Mouse (Mus musculus) CH12.LX (cell line): ENCODE measurements around the gene Dpp6. TPM values are rescaled to one million over a fixed set of nuclear protein-coding genes. Genes with fewer than 3 reads are reported as not detected.

ENCODE experiments used
- DNase-seq: peaks from one replicate; pipeline ENCODE4 v3.0.0-alpha.2; 2013; ENCODE audit errors: extremely low read depth
- H3K27ac ChIP-seq: 2 replicates; pipeline ENCODE4 v1.5.1; 2012; ENCODE audit warnings: low read depth, mild to moderate bottlenecking, control low read depth, moderate library complexity; ENCODE audit not compliant: insufficient read depth
- H3K27me3 ChIP-seq: replicated peaks from 2 replicates; pipeline ENCODE3; 2012; ENCODE audit warnings: inconsistent platforms
- H3K36me3 ChIP-seq, 2 experiments: replicated peaks in 1 of 2; 2 replicates each; pipeline versions ENCODE3 to v1.6.1; 2012; ENCODE audit warnings: inconsistent platforms in 1 of 2, low read length in 1 of 2, mild to moderate bottlenecking in 1 of 2, mixed read lengths in 1 of 2, moderate library complexity in 1 of 2; ENCODE audit not compliant: control insufficient read depth in 1 of 2, insufficient read depth in 1 of 2
- H3K4me1 ChIP-seq, 2 experiments: 2 replicates each; pipeline ENCODE4 v1.6.1; 2012; ENCODE audit warnings: inconsistent platforms in 1 of 2, moderate library complexity in 1 of 2; ENCODE audit not compliant: insufficient read depth in 2 of 2, control insufficient read depth in 1 of 2
- H3K4me2 ChIP-seq: 2 replicates; pipeline ENCODE4 v1.6.1; 2012; ENCODE audit warnings: low read depth, mild to moderate bottlenecking, control low read depth; ENCODE audit not compliant: poor library complexity, insufficient read depth, severe bottlenecking
- H3K4me3 ChIP-seq, 3 experiments: fragments of 150-350 bp in 1 of 3; sonication (generic) in 1 of 3; replicated peaks in 1 of 3; 2 replicates each; pipeline versions ENCODE3 to v1.5.1; 2011 to 2012; ENCODE audit warnings: low read depth in 2 of 3, low read length in 2 of 3, mild to moderate bottlenecking in 2 of 3, moderate library complexity in 2 of 3, control low read depth in 1 of 3, improper control_type of control experiment in 1 of 3, inconsistent platforms in 1 of 3, mixed read lengths in 1 of 3; ENCODE audit not compliant: poor library complexity in 1 of 3
- H3K79me2 ChIP-seq: replicated peaks from 2 replicates; pipeline ENCODE4 v1.6.1; 2012; ENCODE audit warnings: mild to moderate bottlenecking, moderate library complexity; ENCODE audit not compliant: control insufficient read depth, poor library complexity, insufficient read depth, severe bottlenecking; ENCODE audit errors: extremely low read depth
- H3K9ac ChIP-seq: 2 replicates; pipeline ENCODE4 v1.6.1; 2012; ENCODE audit warnings: low read depth, mild to moderate bottlenecking, control low read depth, moderate library complexity; ENCODE audit not compliant: insufficient read depth
- H3K9me3 ChIP-seq: replicated peaks from 2 replicates; pipeline ENCODE3; 2012; ENCODE audit warnings: low read length, inconsistent platforms, mixed read lengths
- BHLHE40 ChIP-seq: IDR thresholded peaks from 2 replicates; pipeline ENCODE4 v1.6.1; 2011; ENCODE audit warnings: mild to moderate bottlenecking, low read depth, low read length, improper control_type of control experiment
- CHD2 ChIP-seq: IDR thresholded peaks from 2 replicates; pipeline ENCODE4 v1.6.1; 2011; ENCODE audit warnings: low read length, improper control_type of control experiment
- HCFC1 ChIP-seq: IDR thresholded peaks from 2 replicates; pipeline ENCODE4 v1.6.1; 2012; ENCODE audit warnings: low read depth, mild to moderate bottlenecking, inconsistent platforms, low read length, improper control_type of control experiment
- IRF4 ChIP-seq: IDR thresholded peaks from 2 replicates; pipeline ENCODE4 v1.6.1; 2014; ENCODE audit warnings: low read depth, mild to moderate bottlenecking, inconsistent platforms, low read length, improper control_type of control experiment
- KAT2A ChIP-seq: IDR thresholded peaks from 2 replicates; pipeline ENCODE4 v1.6.1; 2012; ENCODE audit warnings: low read length, improper control_type of control experiment, inconsistent platforms; ENCODE audit not compliant: insufficient replicate concordance
- MAFK ChIP-seq: IDR thresholded peaks from 2 replicates; pipeline ENCODE4 v1.6.1; 2011; ENCODE audit warnings: low read length, improper control_type of control experiment; ENCODE audit not compliant: insufficient replicate concordance
- MAX ChIP-seq: IDR thresholded peaks from 2 replicates; pipeline ENCODE4 v1.6.1; 2011; ENCODE audit warnings: low read length, improper control_type of control experiment
- MAZ ChIP-seq: IDR thresholded peaks from 2 replicates; pipeline ENCODE4 v1.6.1; 2012; ENCODE audit warnings: low read depth, mild to moderate bottlenecking, inconsistent platforms, low read length, improper control_type of control experiment, moderate library complexity
- MEF2A ChIP-seq: IDR thresholded peaks from 2 replicates; pipeline ENCODE4 v1.6.1; 2014; ENCODE audit warnings: low read depth, mild to moderate bottlenecking, inconsistent platforms, low read length, improper control_type of control experiment, borderline replicate concordance
- MXI1 ChIP-seq: IDR thresholded peaks from 2 replicates; pipeline ENCODE4 v1.6.1; 2011; ENCODE audit warnings: mild to moderate bottlenecking, low read depth, low read length, improper control_type of control experiment
- MYC ChIP-seq: IDR thresholded peaks from 2 replicates; pipeline ENCODE4 v1.6.1; 2011; ENCODE audit warnings: low read depth, mild to moderate bottlenecking, improper control_type of control experiment, low read length
- NELFE ChIP-seq: IDR thresholded peaks from 2 replicates; pipeline ENCODE4 v1.6.1; 2011; ENCODE audit warnings: low read depth, low read length, improper control_type of control experiment
- PAX5 ChIP-seq: IDR thresholded peaks from 2 replicates; pipeline ENCODE4 v1.6.1; 2012; ENCODE audit warnings: low read length, inconsistent platforms, mixed read lengths
- POLR2A ChIP-seq: IDR thresholded peaks from 2 replicates; pipeline ENCODE4 v1.6.1; 2011; ENCODE audit warnings: low read depth, mild to moderate bottlenecking, improper control_type of control experiment, low read length
- POLR2AphosphoS2 ChIP-seq: IDR thresholded peaks from 2 replicates; pipeline ENCODE4 v1.6.1; 2011; ENCODE audit warnings: low read depth, low read length, improper control_type of control experiment
- RCOR1 ChIP-seq: conservative IDR thresholded peaks from 2 replicates; pipeline ENCODE4 v1.6.1; 2012; ENCODE audit warnings: low read depth, mild to moderate bottlenecking, inconsistent platforms, low read length, improper control_type of control experiment
- SIN3A ChIP-seq: IDR thresholded peaks from 2 replicates; pipeline ENCODE4 v1.6.1; 2012; ENCODE audit warnings: low read length, improper control_type of control experiment, inconsistent platforms
- SMC3 ChIP-seq: IDR thresholded peaks from 2 replicates; pipeline ENCODE4 v1.6.1; 2011; ENCODE audit warnings: low read depth, low read length, improper control_type of control experiment
- TBP ChIP-seq: conservative IDR thresholded peaks from 2 replicates; pipeline ENCODE4 v1.6.1; 2011; ENCODE audit warnings: low read depth, low read length, improper control_type of control experiment
- USF1 ChIP-seq: IDR thresholded peaks from 2 replicates; pipeline ENCODE4 v1.6.1; 2014; ENCODE audit warnings: low read depth, mild to moderate bottlenecking, inconsistent platforms, low read length, improper control_type of control experiment
- USF2 ChIP-seq: conservative IDR thresholded peaks from 2 replicates; pipeline ENCODE4 v1.6.1; 2011; ENCODE audit warnings: low read depth, low read length, improper control_type of control experiment
- ZC3H11A ChIP-seq: IDR thresholded peaks from 2 replicates; pipeline ENCODE4 v1.6.1; 2012; ENCODE audit warnings: low read depth, mild to moderate bottlenecking, inconsistent platforms, low read length, improper control_type of control experiment
- ZKSCAN1 ChIP-seq: IDR thresholded peaks from 2 replicates; pipeline ENCODE4 v1.6.1; 2012; ENCODE audit warnings: low read depth, inconsistent platforms, low read length, improper control_type of control experiment, borderline replicate concordance
- dilution Hi-C: fragments of 300-500 bp; cut with MboI; formaldehyde crosslinking; loops from 2 replicates; pipeline ENCODE4 v1.14.3; 2020; ENCODE audit warnings: low sequenced_read_pairs; ENCODE audit not compliant: extremely low pct_unique_long_range_greater_than_20kb, extremely low pct_ligation_motif_present
- in situ Hi-C: fragments of 300-500 bp; cut with MboI; formaldehyde crosslinking; loops from 3 replicates; pipeline ENCODE4 v1.14.3; 2019; ENCODE audit warnings: low sequenced_read_pairs, low pct_ligation_motif_present, low pct_unique_long_range_greater_than_20kb, mixed read lengths
- polyA plus RNA-seq: library from polyadenylated mRNA; unstranded; fragments of >175 nt; gene quantifications from 2 replicates; pipeline ENCODE4 v1.2.1, GENCODE M21; 2012; ENCODE audit warnings: low read depth; ENCODE audit not compliant: insufficient read length
- total RNA-seq, 2 experiments: library from RNA; depleted of rRNA; stranded (reverse); fragments of 300-350 nt in 1 of 2; fragments of >200 nt in 1 of 2; gene quantifications; 2 replicates each; pipeline ENCODE4 v1.2.3; 2012 to 2014

The Dpp6 gene
- total and polyA plus RNA-seq, 3 experiments = not detected

GRCm38 (mm10) chr5:27126034-27126433, 309.0 kb downstream of the Dpp6 start:
- no peaks in the 10 kb centered on the region for H3K27me3 ChIP-seq
- no peak overlapping the region for H3K4me3 ChIP-seq
- no peaks in the 10 kb centered on the region for H3K36me3 ChIP-seq
- no peak overlapping the region for H3K4me2 ChIP-seq
- TF ChIP-seq PAX5 (no peak), MYC (no peak), IRF4 (no peak), SIN3A (no peak), CHD2 (no peak), KAT2A (no peak), TBP (no peak)
- H3K9ac ChIP-seq = no peak overlapping the region
- no peak for DNase-seq
- no peak overlapping the region for H3K27ac ChIP-seq
- no peaks in the 10 kb centered on the region for H3K4me1 ChIP-seq
- no peaks in the 10 kb centered on the region for H3K79me2 ChIP-seq
- dilution Hi-C loops = no loop called here
- peaks cover 40% of the 10 kb centered on the region for H3K9me3 ChIP-seq
- in situ Hi-C loops = no loop called here

- H3K9me3 ChIP-seq = peaks cover 50% of the 10 kb centered on the region
- H3K4me2 ChIP-seq = no peak overlapping the region
- in situ Hi-C loops = no loop called here
- TF ChIP-seq POLR2AphosphoS2 = no peak
- H3K79me2 ChIP-seq = no peaks in the 10 kb centered on the region
- no peaks in the 10 kb centered on the region for H3K27me3 ChIP-seq
- no peak for DNase-seq
- no peak overlapping the region for H3K4me3 ChIP-seq
- no peaks in the 10 kb centered on the region for H3K36me3 ChIP-seq
- H3K4me1 ChIP-seq = no peaks in the 10 kb centered on the region
- H3K27ac ChIP-seq = no peak overlapping the region
- no peak overlapping the region for H3K9ac ChIP-seq
- dilution Hi-C loops = no loop called here
These were observed 316.2 kb downstream of the Dpp6 start for GRCm38 (mm10) chr5:27133196-27133595.

GRCm38 (mm10) chr5:27134436-27135005, 317.5 kb downstream of the Dpp6 start:
- dilution Hi-C loops (no loop called here), in situ Hi-C loops (no loop called here)
- H3K9ac ChIP-seq = no peak overlapping the region
- no peak overlapping the region for H3K4me3 ChIP-seq
- TF ChIP-seq CHD2 (no peak), MAFK (no peak), SIN3A (no peak), NELFE (no peak), MXI1 (no peak), RCOR1 (no peak), ZC3H11A (no peak), MYC (no peak), POLR2A (no peak), KAT2A (no peak), BHLHE40 (no peak), MEF2A (no peak), USF1 (no peak), USF2 (no peak), SMC3 (no peak), ZKSCAN1 (no peak), HCFC1 (no peak), MAX (no peak), MAZ (no peak)
- no peak overlapping the region for H3K4me2 ChIP-seq
- H3K36me3 ChIP-seq = no peaks in the 10 kb centered on the region
- no peaks in the 10 kb centered on the region for H3K27me3 ChIP-seq
- no peaks in the 10 kb centered on the region for H3K4me1 ChIP-seq
- H3K27ac ChIP-seq = no peak overlapping the region
- DNase-seq = no peak
- peaks cover 42% of the 10 kb centered on the region for H3K9me3 ChIP-seq
- no peaks in the 10 kb centered on the region for H3K79me2 ChIP-seq
